Mouse (Mus musculus): ENCODE results near the gene Nfatc4. TPM values are rescaled to one million over a fixed set of nuclear protein-coding genes. Genes with fewer than 3 reads are reported as not detected.

Gene Nfatc4
- polyA plus RNA-seq, 1 experiment, result 12.7 TPM

DNA sequence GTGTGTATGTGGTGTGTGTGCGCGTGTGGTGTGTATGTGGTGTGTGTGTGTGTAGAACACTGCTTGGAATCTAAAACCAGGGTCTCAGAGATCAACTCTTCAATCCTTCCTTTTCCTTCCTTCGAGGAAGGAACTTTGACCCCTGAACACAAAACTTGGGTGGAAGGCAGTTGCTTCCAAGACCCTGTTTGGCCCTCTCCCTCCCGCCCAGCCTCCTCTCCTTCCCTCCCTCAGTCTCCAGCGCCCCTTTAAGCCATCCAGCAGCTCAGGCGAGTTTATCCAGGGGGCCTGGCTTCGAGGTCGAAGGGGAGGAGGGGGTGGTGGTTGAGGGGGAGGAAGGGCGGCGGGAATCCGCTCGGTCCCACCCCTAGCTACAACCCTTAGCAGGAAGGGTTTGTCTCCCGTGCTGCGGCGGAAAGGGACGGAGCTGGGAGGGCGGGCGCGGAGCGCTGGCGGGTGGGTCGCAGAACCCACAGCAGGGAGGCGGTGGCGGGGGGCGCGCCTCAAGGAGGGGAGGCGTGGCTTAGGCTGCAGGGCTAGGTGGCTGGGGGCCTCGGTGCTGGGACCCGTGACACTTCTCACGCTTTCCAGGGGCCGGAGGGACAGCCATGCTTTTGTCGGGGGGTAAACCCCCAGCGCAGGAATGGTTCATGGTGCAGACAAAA lies 30.8 kb downstream of the Nfatc4 start, which contains the start of gene Nynrin:
Gene Nynrin, plus strand, starts transcription at position 390 of the 665 bp plus-strand sequence.
- DNase-seq (ENCODE audit: low read depth), result no peak

DNA sequence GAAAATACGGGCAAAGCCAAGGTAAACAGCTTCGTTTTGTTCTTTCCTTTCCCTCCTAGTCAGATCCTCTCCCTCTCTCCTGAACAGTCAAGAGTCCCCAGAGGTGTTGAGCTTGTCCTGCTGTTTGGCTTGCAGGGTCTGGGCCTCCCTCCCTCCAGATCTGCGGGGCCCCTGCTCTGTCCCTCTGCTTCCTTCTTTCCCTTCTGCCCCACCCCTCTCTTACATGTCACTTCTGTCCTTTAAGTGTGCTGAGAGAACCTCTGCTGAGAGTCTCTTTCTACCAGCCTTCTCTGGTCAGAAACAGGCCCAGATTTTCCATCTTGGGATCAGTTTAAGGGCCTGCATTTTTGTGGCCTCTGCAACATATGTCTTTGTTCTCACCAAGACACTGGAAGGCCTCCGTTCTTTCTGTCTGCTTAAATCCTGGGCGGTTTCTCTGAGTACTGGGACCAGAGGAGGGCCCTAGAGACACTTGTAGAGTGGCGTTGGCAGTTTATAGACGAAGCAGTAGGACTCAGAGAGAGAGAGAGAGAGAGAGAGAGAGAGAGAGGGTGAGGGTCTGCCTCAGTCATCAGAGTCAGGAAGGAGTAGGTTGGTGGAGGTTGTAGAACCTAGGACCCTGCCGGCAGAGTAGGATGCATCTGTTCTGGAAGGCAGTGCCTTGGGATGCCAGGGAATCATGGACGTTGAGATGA lies 31.6 kb downstream of the Nfatc4 start:
- no peak for DNase-seq (ENCODE audit: low read depth)

DNA sequence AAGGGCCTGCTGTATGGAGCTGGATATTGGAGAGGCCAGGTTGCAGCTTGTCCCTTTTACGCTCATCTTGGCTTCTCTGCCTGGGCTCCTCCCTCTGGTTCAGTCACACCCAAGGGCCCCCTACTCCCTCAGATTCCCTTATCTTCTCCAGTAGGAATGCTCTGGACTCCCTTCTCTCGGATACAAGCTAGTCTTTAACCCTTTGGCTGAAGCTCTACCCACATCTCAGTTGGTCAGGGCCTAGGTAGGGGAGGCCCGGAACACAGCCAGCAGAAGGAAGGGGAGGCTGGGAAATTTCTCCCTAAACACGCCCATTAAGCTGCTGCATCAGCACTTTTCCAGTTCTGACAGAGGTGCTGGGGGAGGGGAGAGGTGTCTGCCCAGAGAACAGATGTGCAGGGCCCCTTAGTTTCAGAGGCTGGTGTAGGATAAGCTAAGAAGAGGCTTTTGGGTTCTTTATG lies 32.2 kb downstream of the Nfatc4 start:
- DNase-seq (ENCODE audit: low read depth), result no peak

DNA sequence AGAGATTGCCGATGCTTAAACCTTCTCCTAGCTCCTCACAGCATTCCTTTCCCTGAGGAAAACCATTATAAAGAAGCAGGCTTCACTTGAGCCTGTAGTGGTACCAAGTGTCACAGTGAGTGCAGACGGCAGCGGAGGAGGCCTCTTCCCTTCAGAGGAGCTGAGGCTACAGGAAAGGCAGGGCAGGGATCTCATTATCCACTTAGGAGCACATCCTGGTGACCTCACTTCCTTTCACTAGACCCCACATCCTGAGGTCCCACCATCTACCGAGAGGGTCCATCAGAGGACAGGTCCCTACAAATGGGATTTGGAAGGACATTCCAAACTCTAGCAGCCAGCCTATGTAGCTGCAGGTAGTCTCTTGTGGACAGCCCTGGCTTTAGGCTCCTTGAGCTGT lies 34.6 kb downstream of the Nfatc4 start:
- no peak for DNase-seq (ENCODE audit: low read depth)

DNA sequence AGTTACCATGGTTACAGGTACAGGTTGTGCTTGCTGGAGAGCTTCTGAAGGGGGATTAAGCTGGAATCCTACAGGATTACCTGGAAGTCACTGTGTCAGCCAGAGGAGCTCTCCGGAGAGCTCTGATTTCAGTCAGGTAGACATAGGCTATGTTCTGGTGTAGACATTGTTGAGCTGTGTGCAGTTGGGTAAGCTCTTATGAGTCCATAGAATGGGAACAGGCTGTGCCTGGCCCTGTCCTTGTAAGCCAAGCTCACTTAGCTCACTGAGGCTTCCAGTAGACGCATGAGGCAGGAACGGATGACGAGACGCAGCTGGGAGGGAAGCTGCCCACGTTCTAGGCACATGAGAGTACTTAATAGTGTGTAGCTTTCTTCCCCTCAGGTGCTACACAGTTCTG lies 39.2 kb downstream of the Nfatc4 start:
- DNase-seq (ENCODE audit: low read depth), result peak; percentile 66

DNA sequence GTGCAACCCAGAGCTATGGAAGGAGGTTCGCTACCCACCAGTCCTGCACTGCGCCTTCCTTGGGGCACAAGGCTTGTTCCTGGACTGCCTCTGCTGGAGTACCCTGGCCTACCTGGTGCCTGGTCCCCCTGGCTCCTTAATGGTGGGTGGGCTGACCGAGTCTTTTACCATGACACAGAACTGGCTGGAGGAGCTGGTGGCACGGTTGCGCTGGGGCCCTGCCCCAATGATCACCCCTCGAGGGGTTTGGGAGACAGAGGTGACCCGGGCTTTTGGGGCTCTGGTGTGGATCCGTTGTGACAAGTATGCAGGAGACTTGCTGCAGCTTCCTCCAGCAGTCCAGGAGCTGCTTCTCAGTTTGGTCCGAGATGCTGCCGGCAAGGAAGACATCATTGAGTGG lies 40.0 kb downstream of the Nfatc4 start:
- no peak for DNase-seq (ENCODE audit: low read depth)

DNA sequence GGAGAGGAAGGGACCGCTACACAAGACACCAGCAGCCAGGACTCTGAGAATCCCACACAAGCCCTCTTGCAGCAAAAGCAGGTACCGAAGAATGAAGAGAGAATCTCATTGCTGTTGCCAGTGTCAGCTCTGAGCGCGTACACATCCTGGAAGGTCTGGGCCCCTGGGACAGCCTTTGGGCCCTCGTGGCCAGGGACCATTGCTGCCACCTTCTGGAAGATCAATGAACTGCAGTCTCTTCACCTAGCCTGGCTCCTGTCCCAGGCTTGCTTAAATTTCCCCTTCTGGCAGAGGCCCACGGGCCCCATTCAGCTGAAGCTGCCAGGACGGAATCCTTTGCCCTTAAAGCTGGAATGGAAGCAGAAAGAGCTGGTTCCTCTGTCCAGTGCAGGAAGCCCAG lies 40.8 kb downstream of the Nfatc4 start:
- no peak for DNase-seq (ENCODE audit: low read depth)

DNA sequence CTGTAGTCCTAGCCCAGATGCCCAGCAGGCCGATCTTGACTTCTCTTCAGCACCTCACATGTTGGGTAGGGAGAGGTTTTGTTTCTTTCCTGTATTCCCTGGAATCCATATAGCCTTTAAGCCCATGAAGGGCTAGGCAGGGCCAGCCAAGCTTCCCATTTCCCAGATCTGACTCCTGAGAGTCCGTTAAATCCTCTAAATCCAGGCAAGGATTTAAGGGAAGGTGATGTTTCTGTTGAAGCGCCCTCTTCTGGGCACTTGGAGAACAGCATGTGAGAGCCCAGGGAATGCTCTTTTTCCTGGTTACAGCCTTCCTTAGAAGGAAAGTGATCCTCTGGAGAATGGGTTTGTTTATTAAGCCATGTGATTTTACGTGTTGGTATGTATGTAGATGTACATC lies 44.0 kb downstream of the Nfatc4 start:
- DNase-seq (ENCODE audit: low read depth), result no peak

DNA sequence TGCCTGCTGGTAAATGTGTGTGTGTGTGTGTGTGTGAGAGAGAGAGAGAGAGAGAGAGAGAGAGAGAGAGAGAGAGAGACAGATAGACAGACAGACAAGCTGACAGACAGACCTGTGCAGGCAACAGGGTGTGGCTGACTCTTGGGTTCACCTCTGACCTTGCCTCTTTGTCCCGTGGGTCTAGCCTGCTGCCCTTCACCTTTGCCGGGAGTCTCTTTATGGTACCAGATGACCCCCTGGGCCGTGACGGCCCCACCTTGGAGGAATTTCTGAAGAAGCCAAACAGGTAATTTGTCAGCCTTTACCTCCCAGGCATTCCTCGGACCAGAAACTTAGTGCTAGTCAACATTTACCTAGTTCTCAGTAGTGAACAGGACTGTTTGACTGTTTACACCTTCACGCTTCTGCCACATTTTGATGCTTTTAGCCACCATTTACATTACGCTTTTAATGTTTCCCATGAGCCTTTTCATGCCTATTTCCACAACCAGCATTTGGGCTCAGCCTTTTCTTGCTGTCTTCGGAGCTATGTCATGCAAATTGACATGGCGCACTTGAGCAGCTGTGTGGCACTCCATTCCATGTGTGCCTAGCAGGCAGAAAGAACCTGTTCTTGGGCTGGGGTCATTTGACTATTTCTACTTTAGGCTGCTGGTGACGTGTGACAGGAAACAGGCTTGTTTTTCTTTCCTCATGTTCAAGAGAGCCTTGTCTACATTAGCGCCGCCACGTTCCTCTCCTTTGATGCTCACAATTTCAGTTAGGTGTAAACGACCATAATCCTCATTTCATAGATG lies 45.5 kb downstream of the Nfatc4 start:
- DNase-seq (ENCODE audit: low read depth), result no peak

DNA sequence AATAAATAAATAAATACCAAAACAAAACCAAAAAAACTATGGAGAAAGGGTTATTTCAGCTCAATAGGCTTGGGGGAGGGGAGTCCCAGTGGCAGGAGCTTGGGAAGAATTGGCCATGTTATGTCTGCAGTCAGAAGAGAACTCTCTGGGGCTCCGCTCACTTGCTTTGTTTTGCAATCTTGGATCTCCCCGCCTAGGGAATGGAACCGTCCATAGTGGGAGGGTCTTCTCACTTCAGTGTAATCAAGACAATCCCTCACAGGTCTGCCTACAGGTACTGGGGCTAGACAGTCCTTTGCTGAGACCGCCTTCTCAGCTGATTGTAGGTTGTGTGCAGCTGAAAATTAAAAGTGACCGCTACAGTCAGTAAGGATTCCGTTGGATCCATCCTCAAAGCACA lies 46.6 kb downstream of the Nfatc4 start:
- no peak for DNase-seq (ENCODE audit: low read depth)

DNA sequence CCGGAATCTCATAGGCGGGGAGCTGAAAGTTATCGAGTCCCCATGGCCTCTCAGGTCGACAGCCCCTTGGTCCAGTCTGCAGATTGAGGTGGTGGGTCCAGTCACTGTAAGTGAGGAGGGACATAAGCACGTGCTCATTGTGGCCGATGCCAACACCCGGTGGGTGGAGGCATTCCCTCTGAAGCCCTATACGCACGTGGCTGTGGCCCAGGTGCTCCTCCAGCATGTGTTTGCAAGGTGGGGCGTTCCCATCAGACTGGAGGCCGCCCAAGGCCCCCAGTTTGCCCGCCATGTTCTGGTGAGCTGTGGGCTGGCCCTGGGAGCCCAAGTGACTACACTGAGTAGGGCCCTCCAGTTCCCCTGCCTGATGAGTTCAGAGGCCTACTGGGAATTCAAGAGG lies 49.1 kb downstream of the Nfatc4 start:
- no peak for DNase-seq (ENCODE audit: low read depth)

DNA sequence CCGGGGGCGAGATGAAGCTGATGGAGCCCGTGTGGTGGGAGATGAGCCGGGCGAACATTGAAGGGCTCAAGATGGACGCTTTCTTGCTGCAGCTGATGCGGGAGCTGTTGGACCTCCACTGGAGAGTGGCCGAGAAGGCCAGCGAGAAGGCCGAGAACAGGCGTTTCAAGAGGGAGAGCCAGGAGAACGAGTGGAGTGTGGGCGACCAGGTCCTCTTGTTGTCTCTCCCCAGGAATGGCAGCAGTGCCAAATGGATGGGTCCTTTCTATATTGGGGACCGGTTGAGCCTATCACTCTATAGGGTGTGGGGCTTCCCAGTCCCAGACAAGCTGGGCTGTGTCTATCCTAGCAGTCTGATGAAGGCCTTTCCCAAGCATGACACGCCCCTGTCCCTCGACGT lies 49.6 kb downstream of the Nfatc4 start:
- DNase-seq (ENCODE audit: low read depth), result no peak

DNA sequence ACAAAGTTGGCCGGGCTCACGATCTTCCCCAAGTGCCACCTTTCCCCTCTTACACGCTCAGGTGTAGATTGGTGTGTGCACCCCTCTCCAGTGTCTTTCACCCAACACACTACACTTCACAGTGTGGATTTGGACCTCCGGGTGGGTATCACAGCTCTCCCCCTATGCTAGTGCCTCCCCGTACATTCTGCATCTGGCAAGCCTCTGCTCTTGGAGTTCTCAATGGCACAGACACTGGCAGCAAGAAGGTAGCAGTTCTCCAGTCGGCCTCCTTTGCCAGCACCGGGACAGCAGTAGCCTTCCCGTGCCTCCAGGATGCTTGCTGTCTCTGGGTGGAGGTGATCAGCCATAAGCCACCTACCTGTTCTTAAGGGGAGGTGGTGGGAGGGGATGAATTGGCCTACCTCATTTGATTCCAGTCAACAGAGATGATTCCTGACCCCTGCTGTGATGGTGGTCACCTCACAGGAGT lies 50.3 kb downstream of the Nfatc4 start:
- no peak for DNase-seq (ENCODE audit: low read depth)

DNA sequence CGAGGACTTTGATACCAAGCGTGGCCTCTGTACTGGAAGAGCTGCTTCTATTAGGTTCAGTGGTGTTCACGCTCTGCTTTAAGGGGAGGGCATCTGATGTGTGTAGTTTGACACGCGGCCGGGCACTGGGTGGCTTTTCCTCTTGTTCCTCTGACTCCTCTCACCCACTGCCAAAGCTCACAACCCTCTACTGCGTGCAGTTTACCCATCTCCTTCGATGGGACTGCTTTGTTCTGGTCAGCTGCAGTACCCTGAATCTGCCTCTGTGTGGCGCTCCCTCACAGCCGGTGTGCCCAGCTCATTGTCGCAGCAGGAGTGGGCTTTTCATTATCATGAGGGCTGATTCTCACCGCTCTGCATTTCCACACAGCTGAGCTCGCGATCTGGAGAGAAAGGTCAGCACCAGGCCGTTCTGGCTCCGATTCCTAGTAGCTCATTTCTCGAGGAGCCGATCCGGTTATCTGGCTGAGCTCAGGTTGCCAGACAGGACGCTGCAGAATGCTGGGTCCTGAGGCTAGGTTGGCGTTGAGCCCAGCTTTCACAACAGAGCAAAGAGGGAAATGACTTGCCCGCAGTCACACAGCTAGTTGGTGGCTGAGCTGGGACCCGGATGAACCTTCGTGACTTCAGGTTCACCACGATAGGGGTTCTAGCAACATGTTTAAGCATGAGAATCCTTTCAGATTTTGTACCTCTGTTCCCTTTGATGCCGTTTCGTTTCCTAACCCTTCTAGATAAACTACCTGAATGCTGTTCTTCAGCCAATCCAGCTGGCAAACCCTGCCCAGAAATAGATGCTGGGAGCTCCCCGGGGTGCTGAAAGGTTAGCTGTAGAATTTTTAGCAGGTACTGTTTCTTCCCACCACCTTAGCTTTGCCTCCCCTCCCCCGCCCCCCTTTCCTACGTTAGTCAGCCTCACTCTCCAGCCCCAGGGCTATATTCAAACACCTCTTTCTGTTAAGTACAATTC lies 51.1 kb downstream of the Nfatc4 start:
- DNase-seq (ENCODE audit: low read depth), result no peak

DNA sequence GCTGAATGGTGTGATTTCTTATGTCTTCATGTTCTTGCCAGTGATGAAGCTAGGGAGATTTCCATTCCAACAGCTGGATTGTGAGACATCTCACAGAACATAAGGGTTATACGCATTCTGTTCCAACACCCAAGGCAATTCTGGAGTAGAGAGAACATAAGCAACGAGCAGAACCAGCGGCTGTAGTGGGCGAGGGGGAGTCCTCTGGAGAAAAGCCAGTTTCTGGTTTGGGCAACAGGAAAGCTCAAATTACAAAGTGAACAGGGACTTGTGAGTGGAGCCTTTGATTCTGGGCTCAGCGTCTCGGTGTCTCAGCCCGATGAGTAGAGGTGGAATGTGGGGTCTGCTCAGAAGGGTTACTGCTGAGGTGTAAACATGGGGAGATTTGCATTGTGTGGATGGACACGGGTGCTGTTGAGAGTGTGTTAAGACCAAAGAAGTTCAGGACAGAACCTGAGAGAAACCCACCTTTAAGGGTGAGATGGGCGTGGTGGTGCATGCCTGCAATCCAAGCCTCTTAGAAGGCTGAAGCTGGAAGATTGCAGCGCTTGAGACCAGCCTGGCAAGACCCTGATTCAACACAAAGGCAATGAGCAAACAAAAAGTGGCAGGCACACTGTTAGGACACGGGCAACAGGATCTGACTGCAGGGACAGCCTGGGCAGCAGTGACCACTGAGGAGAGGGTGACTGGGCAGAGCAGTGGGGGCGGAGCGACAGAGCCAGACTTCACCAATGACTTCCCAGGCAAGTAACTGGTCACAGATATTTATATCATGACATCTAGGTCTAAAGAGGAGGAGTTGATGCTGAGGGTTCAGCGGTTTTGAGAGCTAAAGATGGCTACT lies 54.7 kb downstream of the Nfatc4 start:
- DNase-seq (ENCODE audit: low read depth), result no peak

DNA sequence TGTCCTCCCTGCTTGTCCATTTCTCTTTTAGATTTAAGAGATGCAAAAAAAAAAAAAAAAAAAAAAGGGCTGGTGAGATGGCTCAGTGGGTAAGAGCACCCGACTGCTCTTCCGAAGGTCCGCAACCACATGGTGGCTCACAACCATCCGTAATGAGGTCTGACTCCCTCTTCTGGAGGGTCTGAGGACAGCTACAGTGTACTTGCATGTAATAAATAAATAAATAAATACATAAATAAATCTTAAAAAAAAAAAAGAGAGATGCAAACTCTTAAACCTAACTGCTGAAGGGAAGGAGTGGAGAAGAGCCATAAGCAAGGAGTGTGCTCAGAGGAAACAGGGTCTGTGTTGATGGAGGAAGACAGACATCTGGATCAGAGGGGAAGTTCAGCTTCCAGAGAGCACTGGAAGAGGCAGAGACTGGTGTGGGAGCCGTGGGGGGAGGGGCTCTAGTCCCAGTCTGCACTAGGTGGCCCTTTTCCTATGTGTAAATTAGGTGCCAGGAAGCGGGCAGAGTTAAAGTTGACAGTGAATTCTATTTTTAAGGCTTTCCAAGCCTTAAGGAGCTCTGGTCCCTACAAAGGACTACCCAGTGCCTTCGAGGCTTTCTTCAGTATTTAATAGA lies 55.5 kb downstream of the Nfatc4 start:
- DNase-seq (ENCODE audit: low read depth), result no peak

DNA sequence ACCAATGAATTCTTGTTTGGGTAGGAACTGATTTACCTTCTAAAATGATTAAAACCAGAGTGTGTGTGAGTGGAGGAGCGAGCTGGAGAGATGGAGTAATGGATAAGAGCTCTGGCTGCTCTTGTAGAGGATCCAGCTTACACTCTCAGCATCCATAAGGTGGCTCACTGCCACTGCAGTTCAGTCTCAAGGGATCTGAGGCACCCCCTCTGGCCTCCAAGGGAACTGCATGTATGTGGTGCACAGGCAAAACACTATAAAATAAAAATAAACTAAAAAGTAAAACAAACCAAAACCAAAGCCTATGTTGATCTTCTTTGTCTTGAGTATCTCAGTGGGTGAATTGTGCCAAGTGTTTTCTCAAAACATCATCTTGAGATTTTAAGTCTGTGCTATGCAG lies 56.7 kb downstream of the Nfatc4 start:
- no peak for DNase-seq (ENCODE audit: low read depth)

DNA sequence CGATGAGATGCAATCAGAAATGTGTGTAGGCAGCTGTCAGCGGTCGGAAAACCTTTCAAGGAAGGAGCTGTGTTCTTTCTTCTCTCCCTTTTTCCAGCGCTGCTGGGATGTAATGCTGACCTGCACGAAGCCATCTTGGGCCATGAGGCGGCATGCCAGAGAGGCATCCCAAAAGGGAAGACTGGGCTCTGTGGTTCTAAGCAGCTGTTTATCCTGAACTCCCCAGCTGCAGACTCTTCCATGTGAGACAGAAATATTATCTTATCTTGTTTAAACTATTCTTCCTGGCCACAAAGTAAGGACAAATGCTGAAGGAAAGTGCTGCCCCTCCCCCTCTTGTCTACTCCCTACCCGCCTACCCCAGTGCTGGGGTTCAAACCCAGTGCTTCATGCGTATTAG lies 58.0 kb downstream of the Nfatc4 start:
- DNase-seq (ENCODE audit: low read depth), result no peak

DNA sequence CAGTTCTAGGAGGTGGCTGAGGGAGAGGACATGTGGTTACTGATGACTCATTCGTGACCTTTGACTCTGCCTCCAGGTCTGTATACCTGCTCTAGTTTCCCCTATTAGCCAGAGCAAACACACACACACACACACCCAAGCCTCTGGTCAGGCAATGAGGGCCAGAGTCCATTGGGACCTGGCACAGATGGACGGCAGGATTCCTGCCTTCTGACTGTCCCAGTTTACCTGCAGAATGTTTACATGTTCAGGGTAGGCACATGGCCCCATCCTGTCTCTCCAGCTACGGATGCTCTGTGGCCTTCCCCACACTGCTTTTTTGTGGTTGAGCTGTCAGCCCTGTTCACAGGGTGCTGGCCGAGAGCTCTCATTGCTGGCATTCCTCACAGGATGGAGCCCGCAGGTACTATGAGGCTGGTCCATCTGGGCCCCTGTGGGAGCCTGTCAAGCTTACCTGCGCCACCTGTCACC lies 59.3 kb downstream of the Nfatc4 start:
- DNase-seq (ENCODE audit: low read depth), result no peak

DNA sequence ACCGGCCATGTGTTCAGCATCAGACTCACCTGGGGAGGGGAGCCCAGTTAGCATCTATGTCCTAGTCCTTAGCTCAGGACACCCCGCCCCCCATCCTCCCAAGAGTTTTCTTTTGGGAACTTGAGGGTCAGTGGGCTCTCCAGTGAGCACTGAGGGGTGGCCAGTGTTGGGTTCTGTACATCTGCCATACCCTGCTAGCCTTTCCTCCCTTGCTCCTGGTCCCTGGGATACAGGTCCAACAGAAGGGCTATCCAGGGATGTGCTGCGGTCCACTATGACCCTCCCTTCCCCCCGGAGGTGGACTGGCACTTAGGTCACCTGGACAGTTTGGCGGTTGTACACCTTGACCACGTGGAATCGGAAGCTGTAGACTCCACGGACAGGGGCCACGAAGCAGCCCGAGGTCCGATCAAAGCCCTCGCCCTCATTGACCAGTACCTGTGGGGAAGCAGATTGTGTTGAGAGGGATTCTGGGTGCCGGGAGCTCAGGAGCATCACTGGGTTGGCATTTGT lies 60.3 kb downstream of the Nfatc4 start:
- no peak for DNase-seq (ENCODE audit: low read depth)

Data from gonadal fat pad, adult 2 months (tissue).